Mouse (Mus musculus) B cell, adult 2 months (primary cell): ENCODE results near the gene Ccdc134.
A peak's percentile ranks its signal among the peaks of the same experiment; 100 is the strongest.

Source experiments
- DNase-seq, 2 experiments: peaks; one replicate each; pipeline ENCODE4 v3.0.0; 2022

The Ccdc134 gene

DNA sequence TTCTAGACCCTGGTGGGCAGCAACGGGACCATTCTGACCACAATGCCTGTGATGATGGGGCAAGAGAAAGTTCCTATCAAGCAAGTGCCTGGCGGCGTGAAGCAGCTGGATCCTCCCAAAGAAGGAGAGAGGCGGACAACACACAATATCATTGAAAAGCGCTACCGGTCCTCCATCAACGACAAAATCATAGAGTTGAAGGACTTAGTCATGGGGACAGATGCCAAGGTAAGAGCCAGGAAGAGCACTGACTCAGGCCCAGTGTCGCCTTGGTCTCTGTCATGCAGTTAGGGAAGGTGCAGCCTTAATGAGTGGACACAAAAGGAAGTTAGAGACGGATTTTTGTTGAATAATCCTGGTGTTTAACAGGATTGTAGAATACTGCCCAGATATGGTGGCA, 47.4 kb downstream of the Ccdc134 start:
- DNase-seq: no peak

GRCm38 (mm10) chr15:82177743-82178290, 50.1 kb downstream of the Ccdc134 start:
- DNase-seq: no peak

DNA sequence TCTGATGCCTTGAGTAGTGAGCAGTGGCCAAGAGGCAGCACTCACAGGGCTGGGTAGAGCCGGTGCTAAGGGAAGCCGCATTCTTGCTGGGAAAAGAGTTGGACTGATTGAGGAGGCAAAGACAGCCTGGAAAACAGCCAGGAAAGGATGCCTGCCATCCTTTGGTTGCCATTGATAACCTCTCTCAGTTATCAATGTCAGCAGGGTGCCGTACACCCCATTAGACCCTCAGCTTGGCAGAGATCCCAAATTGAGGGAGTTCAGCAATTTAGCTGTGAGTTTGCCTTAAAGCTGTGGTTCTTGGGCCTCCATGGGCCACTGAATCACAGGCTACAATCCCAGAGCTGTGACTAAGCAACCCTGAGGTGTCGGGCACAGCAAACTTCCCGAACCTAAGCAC, 53.4 kb downstream of the Ccdc134 start:
- DNase-seq: no peak

DNA sequence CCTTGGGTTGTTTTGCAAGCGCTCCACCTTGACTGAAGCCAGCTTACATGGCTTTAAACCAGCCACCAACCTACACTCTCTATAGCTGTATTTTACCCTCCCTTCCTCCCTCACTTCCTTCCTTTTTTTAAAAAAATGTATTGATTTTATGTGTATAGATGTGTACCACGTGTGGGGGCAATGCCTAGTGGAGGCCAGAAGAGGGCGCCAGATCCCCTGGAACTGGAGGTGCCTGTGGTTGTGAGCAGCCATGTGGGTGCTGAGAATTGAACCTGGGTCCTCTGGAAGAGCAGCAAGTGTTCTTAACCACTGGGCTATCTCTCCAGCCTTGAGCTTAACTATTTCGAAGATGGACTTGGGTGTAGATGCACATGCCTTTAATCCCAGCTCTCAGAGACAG, 54.6 kb downstream of the Ccdc134 start:
- peak; percentile 43 to 56 for DNase-seq

- DNase-seq: no peak
Observed at GRCm38 (mm10) chr15:82183596-82183995, 55.9 kb downstream of the Ccdc134 start.

DNA sequence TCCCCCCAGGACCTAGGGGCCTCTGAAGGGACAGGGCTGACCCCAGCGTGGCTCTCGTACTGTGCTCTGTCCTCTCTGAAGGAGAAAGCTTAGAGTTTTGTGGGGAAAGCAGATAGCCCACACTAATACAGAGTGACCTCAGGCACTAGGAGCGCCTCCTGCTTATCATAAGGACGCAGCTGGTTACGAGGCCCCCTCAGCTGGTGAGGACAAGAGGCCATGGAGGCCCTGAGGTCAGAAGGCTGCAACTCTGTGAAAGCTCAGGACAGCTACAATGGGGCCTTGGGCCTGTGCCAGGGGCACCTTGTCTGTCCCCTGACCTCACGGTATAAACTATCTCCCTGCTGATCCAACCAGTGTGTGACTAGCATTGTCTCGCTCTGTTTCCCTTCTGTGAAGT, 56.5 kb downstream of the Ccdc134 start:
- DNase-seq: no peak

GRCm38 (mm10) chr15:82184656-82185055, 56.9 kb downstream of the Ccdc134 start:
- DNase-seq: no peak

DNA sequence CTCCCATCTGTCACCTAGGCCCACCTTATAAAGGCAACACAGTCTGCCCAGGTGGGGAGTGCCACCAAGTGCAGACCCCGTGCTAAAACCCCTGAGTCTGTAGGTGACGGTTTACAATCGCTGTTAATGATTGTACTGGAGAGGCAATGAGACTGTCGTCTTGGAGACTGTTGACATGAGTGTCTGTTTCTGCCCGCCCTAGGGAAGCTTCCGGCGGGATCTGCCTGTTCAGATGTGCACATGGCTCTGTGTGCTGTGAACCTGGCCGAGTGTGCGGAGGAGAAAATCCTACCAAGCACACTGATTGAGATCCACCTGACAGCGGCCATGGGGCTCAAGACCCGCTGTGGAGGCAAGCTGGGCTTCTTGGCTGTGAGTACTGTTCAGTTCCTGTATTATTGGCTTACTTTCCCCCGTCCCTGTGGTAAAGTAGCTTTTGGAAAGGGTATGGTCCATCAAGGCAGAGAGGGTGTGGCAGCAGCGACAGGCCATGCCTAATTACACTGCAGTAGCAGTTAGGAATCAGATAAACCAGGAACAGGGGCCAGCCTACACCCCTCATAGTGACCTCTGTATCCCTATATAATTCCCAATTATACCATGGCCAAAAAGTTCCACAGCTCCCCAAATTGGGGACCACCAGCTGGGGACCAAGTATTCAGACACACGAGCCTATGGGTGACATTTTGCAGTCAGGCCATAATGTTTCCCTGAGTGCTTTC, 57.5 kb downstream of the Ccdc134 start:
- no peak for DNase-seq

DNA sequence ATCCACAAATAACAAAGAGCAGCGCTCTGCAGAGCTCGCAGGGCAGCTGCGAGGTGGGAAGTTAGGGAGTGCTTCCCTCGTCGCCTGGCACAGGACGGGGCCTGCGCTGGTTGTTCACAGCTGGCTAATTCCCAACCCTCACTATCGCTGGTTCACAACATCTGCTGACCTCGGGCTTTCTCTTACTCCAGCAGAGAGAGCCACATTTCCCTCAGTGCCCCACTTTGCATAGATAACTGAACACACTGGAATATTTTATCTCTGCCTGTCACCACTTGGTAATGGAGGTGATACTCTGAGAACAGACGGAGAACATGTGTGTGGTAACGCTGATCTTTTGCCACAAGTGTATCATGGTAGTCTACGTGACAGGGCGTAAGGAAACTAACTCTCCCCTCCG, 58.4 kb downstream of the Ccdc134 start:
- DNase-seq: no peak

DNA sequence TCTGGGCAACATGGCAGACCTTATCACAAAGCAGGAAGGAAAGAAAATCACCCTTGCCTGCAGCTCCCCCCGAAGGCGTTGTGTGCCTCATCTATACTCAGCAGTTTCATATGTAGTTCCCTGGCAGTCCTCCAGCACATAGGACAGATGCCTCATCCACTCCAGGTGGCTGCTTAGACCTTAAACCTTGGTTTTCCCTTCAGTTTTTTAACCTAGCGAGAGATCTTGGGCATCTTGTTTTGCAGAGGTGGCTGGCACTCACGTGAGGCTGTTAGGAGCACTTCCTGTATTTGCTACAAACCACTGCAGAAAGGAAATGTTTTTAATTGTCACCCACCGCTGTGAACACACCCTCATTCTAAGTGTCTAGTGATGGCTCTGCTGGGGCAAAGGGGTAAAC, 59.2 kb downstream of the Ccdc134 start:
- peak; percentile 67 to 71 for DNase-seq

- DNase-seq: no peak
Observed at GRCm38 (mm10) chr15:82187401-82187800, 59.7 kb downstream of the Ccdc134 start.

GRCm38 (mm10) chr15:82187924-82188323, 60.2 kb downstream of the Ccdc134 start:
- no peak for DNase-seq

DNA sequence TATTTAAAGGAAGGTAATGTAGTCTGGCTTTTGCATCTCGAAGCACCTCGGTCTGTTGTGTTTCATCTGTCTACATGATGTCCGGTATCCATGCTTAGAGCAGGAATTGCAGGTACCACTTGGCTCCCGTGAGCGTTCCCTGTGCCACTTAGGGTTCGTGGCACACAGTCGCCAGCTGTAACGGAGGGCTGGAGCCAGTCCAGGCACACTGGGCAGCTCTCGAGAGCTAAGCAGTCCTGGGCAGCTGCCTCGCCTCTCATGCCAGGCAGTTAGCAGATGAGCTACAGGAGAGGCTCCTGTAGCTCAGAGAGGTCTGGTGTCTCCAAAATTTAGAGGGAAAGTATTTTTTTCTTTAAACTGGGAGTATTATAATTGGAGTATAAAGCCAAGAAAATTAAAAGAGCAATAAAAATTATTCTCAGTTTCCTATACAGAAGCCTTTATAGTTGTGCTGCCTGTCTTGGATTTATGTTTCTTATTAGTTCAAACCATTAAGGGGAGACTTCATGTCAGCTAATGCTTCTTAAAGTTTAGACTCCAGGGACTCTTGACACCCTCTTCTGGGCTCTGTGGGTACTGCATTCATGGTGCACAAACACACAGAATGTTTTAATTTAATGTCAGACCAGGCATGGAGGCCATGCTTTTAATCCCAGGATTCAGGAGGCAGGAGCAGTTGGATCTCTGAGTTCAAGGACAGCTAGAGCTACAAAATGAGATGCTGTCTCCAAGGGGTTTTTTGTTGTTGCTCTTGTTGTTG, 60.9 kb downstream of the Ccdc134 start:
- DNase-seq: peak; percentile 78 to 82
